Mouse (Mus musculus): ENCODE measurements around the gene Gm17545. TPM values are rescaled to one million over a fixed set of nuclear protein-coding genes. Genes with fewer than 3 reads are reported as not detected.

Gm17545 gene
- polyA plus RNA-seq, 2 experiments from 2014 or later: not detected

GRCm38 (mm10) chr9:22494203-22494807 is 40.2 kb downstream of the Gm17545 start:
- no peak for ATAC-seq

GRCm38 (mm10) chr9:22495133-22495532 is 41.0 kb downstream of the Gm17545 start:
- ATAC-seq: no peak

GRCm38 (mm10) chr9:22497021-22497767 is 43.1 kb downstream of the Gm17545 start:
- no peak for ATAC-seq

GRCm38 (mm10) chr9:22502972-22503371 is 48.9 kb downstream of the Gm17545 start:
- ATAC-seq: no peak

GRCm38 (mm10) chr9:22503581-22503980 is 49.5 kb downstream of the Gm17545 start:
- no peak for ATAC-seq

- ATAC-seq: no peak
These were observed 51.5 kb downstream of the Gm17545 start for GRCm38 (mm10) chr9:22505574-22505973.

Other genes starting within 250 kb of the Gm17545 start
- gene Zfp809, start 228.6 kb upstream of the Gm17545 start, polyA plus RNA-seq (2017; shearing (Covaris generic)): 10 to 100 TPM; 47.0 to 48.9 TPM
- gene Zfp599, start 194.4 kb upstream of the Gm17545 start, polyA plus RNA-seq (2017; shearing (Covaris generic)): 1 to 10 TPM; 7.1 to 7.4 TPM
- gene Zfp810, start 146.6 kb upstream of the Gm17545 start, polyA plus RNA-seq (2017; shearing (Covaris generic)): 10 to 100 TPM in 1 of 2 experiments, 1 to 10 TPM in 1; 10.0 to 15.8 TPM
- 1 to 10 TPM; 2.8 to 4.3 TPM for gene Anln, start 65.1 kb upstream of the Gm17545 start, polyA plus RNA-seq (2017; shearing (Covaris generic))
- 1 to 10 TPM; 1.1 to 1.2 TPM for gene 9530077C05Rik, start 42.8 kb upstream of the Gm17545 start, polyA plus RNA-seq (2017; shearing (Covaris generic))
- 10 to 100 TPM; 18.7 to 25.3 TPM for gene Rp9, start 15.5 kb downstream of the Gm17545 start, polyA plus RNA-seq (2017; shearing (Covaris generic))
- 10 to 100 TPM; 16.7 to 17.4 TPM for gene Bbs9, start 21.4 kb downstream of the Gm17545 start, polyA plus RNA-seq (2017; shearing (Covaris generic))

Measured in CD4-positive, CD25-positive, alpha-beta regulatory T cell, adult 4 months (primary cell).